Mouse (Mus musculus): ENCODE results near the gene Srprb. TPM values are rescaled to one million over a fixed set of nuclear protein-coding genes. Genes with fewer than 3 reads are reported as not detected.

Gene Srprb
- polyA plus RNA-seq, 1 experiment from 2014 or later, result 68.2 TPM

- no peaks in the 10 kb centered on the region for H3K9me3 ChIP-seq (replicated peaks)
- DNase-seq (ENCODE audit: low spot score), result no peak
- H3K27ac ChIP-seq (replicated peaks), result no peak overlapping the region
- no peak overlapping the region for H3K4me3 ChIP-seq
- no peaks in the 10 kb centered on the region for H3K27me3 ChIP-seq (ENCODE audit: low read depth, poor library complexity, severe bottlenecking)
- WGBS, result 92% methylated on average over 15 of the region's 15 CpGs
- peaks cover 13% of the 10 kb centered on the region for H3K4me1 ChIP-seq
- no peaks in the 10 kb centered on the region for H3K36me3 ChIP-seq
Observed at GRCm38 (mm10) chr9:103229037-103229867, 27.3 kb upstream of the Srprb start.

- no peak overlapping the region for H3K27ac ChIP-seq (replicated peaks)
- H3K4me1 ChIP-seq, result peaks cover 13% of the 10 kb centered on the region
- no peak overlapping the region for H3K4me3 ChIP-seq
- DNase-seq (ENCODE audit: low spot score), result no peak
- H3K36me3 ChIP-seq, result no peaks in the 10 kb centered on the region
- H3K27me3 ChIP-seq (ENCODE audit: low read depth, poor library complexity, severe bottlenecking), result no peaks in the 10 kb centered on the region
- no peaks in the 10 kb centered on the region for H3K9me3 ChIP-seq (replicated peaks)
- WGBS, result 91% methylated on average over 13 of the region's 13 CpGs
Observed at GRCm38 (mm10) chr9:103228370-103229003, 26.6 kb upstream of the Srprb start.

GRCm38 (mm10) chr9:103227760-103228159 is 25.8 kb upstream of the Srprb start:
- no peaks in the 10 kb centered on the region for H3K27me3 ChIP-seq (ENCODE audit: low read depth, poor library complexity, severe bottlenecking)
- no peak overlapping the region for H3K4me3 ChIP-seq
- 92% methylated on average over 16 of the region's 16 CpGs for WGBS
- H3K9me3 ChIP-seq (replicated peaks), result no peaks in the 10 kb centered on the region
- H3K36me3 ChIP-seq, result no peaks in the 10 kb centered on the region
- H3K27ac ChIP-seq (replicated peaks), result no peak overlapping the region
- peaks cover 13% of the 10 kb centered on the region for H3K4me1 ChIP-seq
- DNase-seq (ENCODE audit: low spot score), result no peak

- Histone ChIP-seq H3K27ac (replicated peaks) (no peak overlapping the region), H3K4me3 (no peak overlapping the region), H3K4me1 (peaks cover 13% of the 10 kb centered on the region), H3K27me3 (ENCODE audit: low read depth, poor library complexity, severe bottlenecking) (no peaks in the 10 kb centered on the region), H3K9me3 (replicated peaks) (no peaks in the 10 kb centered on the region), H3K36me3 (no peaks in the 10 kb centered on the region)
- WGBS, result 94% methylated on average over 15 of the region's 15 CpGs
- DNase-seq (ENCODE audit: low spot score), result no peak
Observed at GRCm38 (mm10) chr9:103226806-103227205, 24.9 kb upstream of the Srprb start.

- H3K9me3 ChIP-seq (replicated peaks), result no peaks in the 10 kb centered on the region
- H3K27ac ChIP-seq (replicated peaks), result no peak overlapping the region
- 70% methylated on average over 3 of the region's 3 CpGs for WGBS
- H3K4me1 ChIP-seq, result peaks cover 7% of the 10 kb centered on the region
- no peaks in the 10 kb centered on the region for H3K36me3 ChIP-seq
- no peak for DNase-seq (ENCODE audit: low spot score)
- no peaks in the 10 kb centered on the region for H3K27me3 ChIP-seq (ENCODE audit: low read depth, poor library complexity, severe bottlenecking)
- no peak overlapping the region for H3K4me3 ChIP-seq
Observed at GRCm38 (mm10) chr9:103225464-103225863, 23.5 kb upstream of the Srprb start.

- Histone ChIP-seq H3K4me3 (no peak overlapping the region), H3K4me1 (no peaks in the 10 kb centered on the region), H3K27ac (replicated peaks) (no peak overlapping the region), H3K9me3 (replicated peaks) (no peaks in the 10 kb centered on the region), H3K27me3 (ENCODE audit: low read depth, poor library complexity, severe bottlenecking) (no peaks in the 10 kb centered on the region), H3K36me3 (no peaks in the 10 kb centered on the region)
- no peak for DNase-seq (ENCODE audit: low spot score)
- WGBS, result 94% methylated on average over 7 of the region's 7 CpGs
Observed at GRCm38 (mm10) chr9:103224721-103225120, 22.8 kb upstream of the Srprb start.

GRCm38 (mm10) chr9:103214281-103214680 is 12.3 kb upstream of the Srprb start:
- no peak overlapping the region for H3K27ac ChIP-seq (replicated peaks)
- H3K27me3 ChIP-seq (ENCODE audit: low read depth, poor library complexity, severe bottlenecking), result no peaks in the 10 kb centered on the region
- no peak overlapping the region for H3K4me3 ChIP-seq
- WGBS, result 84% methylated on average over 6 of the region's 6 CpGs
- H3K36me3 ChIP-seq, result no peaks in the 10 kb centered on the region
- no peaks in the 10 kb centered on the region for H3K4me1 ChIP-seq
- no peak for DNase-seq (ENCODE audit: low spot score)
- H3K9me3 ChIP-seq (replicated peaks), result no peaks in the 10 kb centered on the region

- H3K9me3 ChIP-seq (replicated peaks), result no peaks in the 10 kb centered on the region
- H3K4me1 ChIP-seq, result no peaks in the 10 kb centered on the region
- H3K27ac ChIP-seq (replicated peaks), result no peak overlapping the region
- H3K4me3 ChIP-seq, result no peak overlapping the region
- H3K36me3 ChIP-seq, result no peaks in the 10 kb centered on the region
- no peak for DNase-seq (ENCODE audit: low spot score)
- WGBS, result 76% methylated on average over 2 of the region's 2 CpGs
- H3K27me3 ChIP-seq (ENCODE audit: low read depth, poor library complexity, severe bottlenecking), result no peaks in the 10 kb centered on the region
Observed at GRCm38 (mm10) chr9:103213631-103214030, 11.7 kb upstream of the Srprb start.

- DNase-seq (ENCODE audit: low spot score), result no peak
- H3K9me3 ChIP-seq (replicated peaks), result no peaks in the 10 kb centered on the region
- peaks cover 4% of the 10 kb centered on the region; the same call in 1 of the 2 replicates for H3K4me1 ChIP-seq
- no peak overlapping the region for H3K27ac ChIP-seq (replicated peaks)
- H3K27me3 ChIP-seq (ENCODE audit: low read depth, poor library complexity, severe bottlenecking), result no peaks in the 10 kb centered on the region
- H3K4me3 ChIP-seq, result no peak overlapping the region
- H3K36me3 ChIP-seq, result no peaks in the 10 kb centered on the region
- WGBS, result 86% methylated on average over 28 of the region's 28 CpGs
Observed at GRCm38 (mm10) chr9:103212654-103213420, 10.9 kb upstream of the Srprb start.

- peaks cover 7% of the 10 kb centered on the region; the same call in 1 of the 2 replicates for H3K4me1 ChIP-seq
- 60% methylated on average over 6 of the region's 6 CpGs for WGBS
- H3K36me3 ChIP-seq, result no peaks in the 10 kb centered on the region
- H3K9me3 ChIP-seq (replicated peaks), result no peaks in the 10 kb centered on the region
- DNase-seq (ENCODE audit: low spot score), result no peak
- H3K27me3 ChIP-seq (ENCODE audit: low read depth, poor library complexity, severe bottlenecking), result no peaks in the 10 kb centered on the region
- H3K4me3 ChIP-seq, result no peak overlapping the region
- no peak overlapping the region for H3K27ac ChIP-seq (replicated peaks)
Observed at GRCm38 (mm10) chr9:103208802-103209423, 7.0 kb upstream of the Srprb start.

- Histone ChIP-seq H3K27me3 (ENCODE audit: low read depth, poor library complexity, severe bottlenecking) (no peaks in the 10 kb centered on the region), H3K36me3 (no peaks in the 10 kb centered on the region), H3K9me3 (replicated peaks) (no peaks in the 10 kb centered on the region), H3K27ac (replicated peaks) (no peak overlapping the region), H3K4me3 (peak overlapping the region; percentile 37), H3K4me1 (peaks cover 7% of the 10 kb centered on the region; the same call in 1 of the 2 replicates)
- peak; percentile 79 for DNase-seq (ENCODE audit: low spot score)
- 10% methylated on average over 16 of the region's 16 CpGs for WGBS
Observed at GRCm38 (mm10) chr9:103207846-103208245, 5.9 kb upstream of the Srprb start.

GRCm38 (mm10) chr9:103205786-103206185 is 3.8 kb upstream of the Srprb start:
- Histone ChIP-seq H3K27me3 (ENCODE audit: low read depth, poor library complexity, severe bottlenecking) (no peaks in the 10 kb centered on the region), H3K36me3 (no peaks in the 10 kb centered on the region), H3K4me1 (peaks cover 11% of the 10 kb centered on the region; the same call in 1 of the 2 replicates), H3K4me3 (no peak overlapping the region), H3K27ac (replicated peaks) (no peak overlapping the region), H3K9me3 (replicated peaks) (no peaks in the 10 kb centered on the region)
- 96% methylated on average over 5 of the region's 5 CpGs for WGBS
- no peak for DNase-seq (ENCODE audit: low spot score)

Measured in midbrain, embryonic 10.5 days (tissue).